Mouse (Mus musculus) adrenal gland, adult (tissue): ENCODE results near the gene Rara.

Experiments
- DNase-seq, 2 experiments: peaks; one replicate each; pipeline ENCODE4 v3.0.0; 2022 to 2023; ENCODE audit warnings: low spot score in 1 of 2; ENCODE audit not compliant: inconsistent age in 2 of 2

The Rara gene

DNA sequence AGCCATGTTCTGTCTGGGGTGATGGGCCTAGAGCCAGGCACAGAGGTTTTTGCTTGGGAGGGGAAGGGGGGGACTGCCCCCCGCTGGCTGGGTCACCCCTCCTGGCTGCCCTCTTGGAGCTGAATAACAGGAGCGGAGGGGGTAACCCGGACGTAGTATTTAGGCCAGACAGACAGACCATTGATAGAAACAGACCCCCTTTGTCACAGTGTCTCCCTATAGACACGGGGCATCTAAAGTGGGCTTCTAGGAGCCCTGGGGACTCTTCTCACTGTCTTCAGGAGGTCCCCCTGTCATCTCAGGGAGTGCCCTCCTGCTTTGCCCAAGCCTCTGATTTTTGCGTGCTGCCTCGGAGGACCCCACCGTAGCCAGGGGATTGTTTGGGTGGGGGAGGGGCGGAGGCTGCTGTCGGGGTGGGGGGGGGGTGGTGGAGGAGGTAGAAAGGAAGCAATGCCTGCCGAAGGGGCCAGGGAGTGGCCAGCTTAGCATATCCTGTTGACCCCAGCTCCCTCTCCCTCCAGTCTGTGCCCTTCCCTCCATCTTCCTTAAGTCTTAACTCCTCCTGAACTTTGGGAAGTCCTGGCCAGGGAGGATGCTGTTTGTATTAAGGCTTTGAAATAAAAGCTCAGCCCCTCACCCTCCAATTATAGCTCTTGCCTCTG is 37.9 kb downstream of the Rara start:
- DNase-seq = no peak

- DNase-seq = peak; percentile 85 to 93
These were observed 39.0 kb downstream of the Rara start for GRCm38 (mm10) chr11:98966499-98967141.

- DNase-seq = peak in 1 of 2 experiments; percentile 51
These were observed 40.5 kb downstream of the Rara start for GRCm38 (mm10) chr11:98968079-98968478.

DNA sequence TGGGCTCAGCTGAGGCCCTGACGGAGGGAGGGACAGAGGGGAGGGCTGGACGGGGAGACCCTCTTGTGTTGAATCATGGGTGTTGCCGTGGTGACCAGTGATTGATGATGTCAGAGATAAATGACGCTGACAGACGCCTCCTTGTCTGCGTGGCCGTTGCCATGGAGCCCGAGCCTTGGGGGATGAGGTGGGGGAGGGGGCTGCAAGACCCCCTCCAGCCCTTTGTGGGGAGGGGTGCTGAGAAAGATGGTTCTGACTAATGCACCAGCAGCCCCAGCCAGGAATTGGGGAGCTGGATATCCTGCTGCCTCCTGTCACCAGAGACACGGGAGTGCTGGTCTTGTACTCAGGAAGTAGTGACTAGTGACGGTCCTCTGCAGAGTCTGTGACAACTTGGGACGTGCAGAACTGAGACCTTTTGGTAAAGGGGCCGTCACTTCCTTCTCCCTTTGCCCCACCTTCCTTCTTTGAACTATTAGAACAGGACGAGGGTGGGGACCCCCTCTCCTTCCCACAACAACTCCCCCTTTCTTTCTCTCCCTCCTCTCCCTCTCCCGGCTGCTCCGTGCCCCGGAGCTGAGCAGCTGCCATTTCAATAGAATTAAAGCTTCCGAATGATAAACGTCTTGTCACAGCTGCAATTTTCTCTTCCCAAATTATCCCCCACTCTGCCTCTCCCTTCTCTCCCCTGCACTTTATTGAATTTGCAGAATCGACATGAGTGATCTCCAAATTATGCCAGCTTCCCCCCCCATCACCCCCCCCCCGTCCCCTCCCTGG is 41.3 kb downstream of the Rara start:
- DNase-seq = peak in 1 of 2 experiments; percentile 62

DNA sequence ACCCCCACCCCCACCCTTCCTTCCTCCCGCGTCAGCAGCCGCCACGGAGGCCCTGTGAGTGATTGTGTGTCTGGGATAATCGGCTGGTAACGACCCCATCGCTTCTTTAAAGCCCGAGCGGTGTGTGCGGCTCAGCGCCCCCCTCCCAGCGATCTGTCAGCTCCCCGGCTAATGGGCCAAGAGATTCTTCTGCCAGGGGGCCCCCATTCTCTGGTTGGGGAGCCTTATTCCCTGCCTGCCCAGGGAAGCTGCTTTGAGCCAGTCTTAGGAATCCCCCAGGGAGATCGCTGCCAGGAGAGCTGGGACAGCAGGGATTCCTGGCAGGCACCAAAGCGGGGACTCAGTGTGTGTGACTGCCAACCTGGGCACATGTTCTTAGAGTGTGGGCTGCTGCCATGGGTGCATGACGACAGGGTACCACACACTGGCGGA is 41.9 kb downstream of the Rara start:
- DNase-seq = peak; percentile 35 to 59

DNA sequence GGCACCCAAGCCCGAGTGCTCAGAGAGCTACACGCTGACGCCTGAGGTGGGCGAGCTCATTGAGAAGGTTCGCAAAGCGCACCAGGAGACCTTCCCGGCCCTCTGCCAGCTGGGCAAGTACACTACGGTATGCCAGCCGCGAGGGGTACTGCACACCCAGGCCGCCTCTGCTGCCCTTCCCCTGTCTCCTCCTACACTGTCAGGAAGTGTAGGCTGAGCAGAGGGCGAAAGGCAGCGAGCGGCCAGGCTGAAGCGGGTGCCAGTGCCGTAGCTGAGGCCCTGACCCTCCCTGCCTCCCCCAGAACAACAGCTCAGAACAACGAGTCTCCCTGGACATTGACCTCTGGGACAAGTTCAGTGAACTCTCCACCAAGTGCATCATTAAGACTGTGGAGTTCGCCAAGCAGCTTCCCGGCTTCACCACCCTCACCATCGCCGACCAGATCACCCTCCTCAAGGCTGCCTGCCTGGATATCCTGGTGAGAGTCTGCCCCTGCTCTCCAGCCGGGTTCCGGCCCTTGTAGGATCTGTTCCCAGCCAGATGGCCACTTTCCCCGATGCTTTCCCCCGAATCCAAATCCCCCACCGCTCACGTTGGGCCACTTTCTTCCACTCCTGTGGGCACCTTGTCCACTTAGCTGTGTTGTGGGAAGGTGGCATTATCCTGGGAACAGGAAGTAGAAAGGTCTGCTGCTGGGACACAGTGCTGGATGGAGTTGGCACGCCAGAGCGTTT is 42.7 kb downstream of the Rara start:
- peak; percentile 30 to 54 for DNase-seq

DNA sequence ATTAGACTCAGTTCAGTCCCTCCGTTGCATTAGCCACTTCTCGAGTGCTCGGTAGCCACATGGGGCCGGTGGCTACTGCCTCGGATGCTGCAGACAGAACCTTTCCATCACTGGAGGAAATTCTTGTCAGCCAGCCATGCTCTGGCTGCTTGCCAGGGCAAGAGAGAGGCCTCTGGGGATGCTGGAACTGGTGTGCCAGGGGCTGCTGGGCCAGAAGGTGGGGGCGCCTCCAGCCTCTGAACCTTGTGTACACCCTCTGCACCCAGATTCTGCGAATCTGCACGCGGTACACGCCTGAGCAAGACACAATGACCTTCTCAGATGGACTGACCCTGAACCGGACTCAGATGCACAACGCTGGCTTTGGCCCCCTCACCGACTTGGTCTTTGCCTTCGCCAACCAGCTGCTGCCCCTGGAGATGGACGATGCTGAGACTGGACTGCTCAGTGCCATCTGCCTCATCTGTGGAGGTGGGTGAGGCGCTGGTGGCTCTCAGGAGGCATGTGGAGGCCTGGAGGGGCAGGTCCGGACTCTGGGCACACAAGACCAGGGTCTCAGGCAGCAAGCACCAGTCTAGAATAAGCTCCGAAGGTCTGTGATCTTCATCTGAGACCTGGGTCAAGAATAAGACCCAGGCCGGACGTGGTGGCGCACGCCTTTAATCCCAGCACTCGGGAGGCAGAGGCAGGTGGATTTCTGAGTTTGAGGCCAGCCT is 43.9 kb downstream of the Rara start:
- peak; percentile 70 to 86 for DNase-seq

GRCm38 (mm10) chr11:98972215-98972614 is 44.6 kb downstream of the Rara start:
- DNase-seq = peak; percentile 87 to 95

DNA sequence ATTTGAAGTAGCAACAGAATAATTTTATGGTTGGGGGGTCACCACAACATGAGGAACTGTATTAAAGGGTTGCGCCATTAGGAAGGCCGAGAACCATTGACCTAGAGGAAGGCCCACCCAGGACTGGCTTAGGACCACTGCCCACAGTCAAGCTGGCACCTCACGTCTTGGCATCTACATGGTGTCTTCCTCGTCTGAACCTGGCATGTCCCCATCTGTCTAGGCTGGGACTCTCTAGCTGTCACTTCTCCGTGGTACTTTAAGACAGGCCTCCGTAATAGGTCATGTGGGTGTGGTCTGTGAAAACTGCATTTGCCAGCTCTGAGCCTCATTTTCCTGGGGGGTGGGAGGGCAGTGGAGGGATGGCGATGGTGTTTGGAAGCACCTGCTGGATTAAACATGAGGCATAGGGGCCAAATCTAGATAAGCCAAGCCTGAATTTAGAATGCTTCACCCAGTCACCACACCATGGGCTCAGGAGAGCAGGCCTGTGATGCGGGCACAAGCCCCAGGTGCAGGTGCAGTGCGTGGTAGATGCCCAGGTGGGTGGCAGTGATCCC is 45.3 kb downstream of the Rara start:
- DNase-seq = peak in 1 of 2 experiments; percentile 41

DNA sequence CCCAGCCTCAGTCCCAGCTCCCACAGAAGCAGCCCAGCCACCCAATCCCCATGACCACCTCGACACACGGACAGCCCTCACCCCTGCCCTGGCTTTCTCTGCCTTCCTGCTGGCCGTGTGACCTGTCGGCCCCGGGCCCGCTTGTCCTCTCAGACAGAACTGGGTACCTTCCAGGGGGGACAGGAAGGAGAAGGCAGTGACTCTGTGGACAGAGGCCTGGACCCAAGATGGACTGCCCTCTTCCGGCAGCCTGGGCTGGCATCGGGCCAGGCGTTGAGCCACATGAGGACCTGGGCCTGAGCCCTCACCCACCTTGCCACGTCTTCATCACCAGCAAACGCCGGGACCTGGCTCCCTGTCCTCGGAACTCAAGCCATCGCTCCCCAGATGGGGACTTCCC is 46.0 kb downstream of the Rara start:
- DNase-seq = peak; percentile 61 to 73

GRCm38 (mm10) chr11:98974213-98974612 is 46.6 kb downstream of the Rara start:
- DNase-seq = peak; percentile 31 to 57

GRCm38 (mm10) chr11:98974871-98975719 is 47.5 kb downstream of the Rara start:
- peak; percentile 82 to 94 for DNase-seq

DNA sequence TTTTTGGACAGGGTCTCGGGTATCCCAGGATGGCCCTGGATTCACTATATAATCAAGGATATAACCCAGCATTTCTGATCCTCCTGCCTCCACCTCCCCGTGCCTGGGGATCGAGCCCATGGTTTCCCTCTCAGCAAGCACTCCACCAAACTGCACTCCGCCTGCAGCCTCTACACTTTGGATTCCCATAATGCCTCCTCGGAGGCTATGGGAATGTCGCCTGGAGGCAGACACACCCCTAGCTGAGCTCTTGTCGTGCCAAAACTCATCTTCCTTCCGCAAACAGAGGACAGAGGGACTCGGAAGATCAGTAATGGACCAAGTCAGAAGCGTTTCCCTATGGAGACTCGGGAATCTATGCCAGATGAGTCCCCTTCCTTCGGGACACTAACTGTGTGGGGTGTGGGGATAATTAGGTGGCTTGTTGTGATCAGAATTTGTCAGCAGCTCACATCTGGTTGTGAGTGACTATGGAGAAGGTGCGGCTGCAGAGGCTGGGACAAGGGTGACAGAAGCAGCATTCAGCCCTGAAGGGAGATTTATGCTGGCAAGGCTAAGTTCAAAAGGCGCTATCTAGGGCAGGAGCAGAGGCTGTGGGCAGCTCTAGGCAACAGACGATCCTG is 51.0 kb downstream of the Rara start:
- DNase-seq = peak in 1 of 2 experiments; percentile 22

DNA sequence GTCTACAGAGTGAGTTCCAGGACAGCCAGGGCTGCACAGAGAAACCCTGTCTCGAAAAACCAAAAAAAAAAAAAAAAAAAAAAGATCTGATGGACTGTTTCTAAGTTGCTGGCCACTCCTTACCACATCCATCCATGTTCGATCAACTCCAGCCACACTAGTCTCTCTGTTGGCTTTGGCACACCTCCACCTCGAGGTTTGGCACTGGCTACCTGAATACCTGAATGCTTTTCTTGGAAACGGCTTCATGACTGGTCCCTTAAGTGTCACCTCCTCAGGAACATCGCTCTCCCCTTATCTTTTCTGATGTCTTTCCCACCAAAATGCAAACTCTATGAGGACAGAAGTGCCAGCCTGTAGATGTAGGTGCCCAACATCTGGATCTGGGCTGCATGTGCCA is 51.7 kb downstream of the Rara start:
- DNase-seq = no peak

- DNase-seq = no peak
These were observed 53.8 kb downstream of the Rara start for GRCm38 (mm10) chr11:98981289-98981996.

GRCm38 (mm10) chr11:98981997-98982772 is 54.6 kb downstream of the Rara start:
- peak; percentile 50 to 82 for DNase-seq

- no peak for DNase-seq
These were observed 55.1 kb downstream of the Rara start, which contains the start of gene Gjd3 for GRCm38 (mm10) chr11:98982773-98983133. TSS of gene Gjd3 (minus strand) at chr11:98983016.
